Mouse (Mus musculus): Measurements from ENCODE around the gene Ntn5. TPM values are rescaled to one million over a fixed set of nuclear protein-coding genes. Genes with fewer than 3 reads are reported as not detected.

Gene Ntn5
- total RNA-seq, 2 experiments from 2014 or later, result 0.51 to 0.62 TPM

- no peak for DNase-seq
- intact Hi-C loops (cut with DNase I; ENCODE audit: low total_unique reads), result no loop called here
Measured at GRCm38 (mm10) chr7:45720413-45721233, 36.8 kb downstream of the Ntn5 start, which contains the start of gene Fam83e. Gene Fam83e, plus strand, starts transcription at chr7:45721212.

- intact Hi-C loops (cut with DNase I; ENCODE audit: low total_unique reads), result no loop called here
- DNase-seq, result no peak
Measured at GRCm38 (mm10) chr7:45721234-45721571, 37.4 kb downstream of the Ntn5 start.

- intact Hi-C loops (cut with DNase I; ENCODE audit: low total_unique reads), result no loop called here
- no peak for DNase-seq
Measured at GRCm38 (mm10) chr7:45721642-45722347, 38.0 kb downstream of the Ntn5 start.

GRCm38 (mm10) chr7:45722348-45722713 is 38.5 kb downstream of the Ntn5 start:
- DNase-seq, result no peak

GRCm38 (mm10) chr7:45723301-45723700 is 39.5 kb downstream of the Ntn5 start:
- intact Hi-C loops (cut with DNase I; ENCODE audit: low total_unique reads), result no loop called here
- no peak for DNase-seq

More at GRCm38 (mm10) chr7:45722348-45722713, 38.5 kb downstream of the Ntn5 start:
- intact Hi-C loops (cut with DNase I; ENCODE audit: low total_unique reads), result no loop called here

- intact Hi-C loops (cut with DNase I; ENCODE audit: low total_unique reads), result no loop called here
- DNase-seq, result no peak
Measured at GRCm38 (mm10) chr7:45723781-45724180, 40.0 kb downstream of the Ntn5 start.

GRCm38 (mm10) chr7:45725151-45725550 is 41.3 kb downstream of the Ntn5 start:
- DNase-seq, result no peak
- intact Hi-C loops (cut with DNase I; ENCODE audit: low total_unique reads), result no loop called here

GRCm38 (mm10) chr7:45725713-45726112 is 41.9 kb downstream of the Ntn5 start, which contains the start of gene Spaca4:
Gene Spaca4, minus strand, starts transcription at chr7:45725813.
- intact Hi-C loops (cut with DNase I; ENCODE audit: low total_unique reads), result no loop called here
- DNase-seq, result no peak

- intact Hi-C loops (cut with DNase I; ENCODE audit: low total_unique reads), result no loop called here
- DNase-seq, result no peak
Measured at GRCm38 (mm10) chr7:45726419-45726818, 42.6 kb downstream of the Ntn5 start.

- no peak for DNase-seq
- intact Hi-C loops (cut with DNase I; ENCODE audit: low total_unique reads), result no loop called here
Measured at GRCm38 (mm10) chr7:45727625-45728024, 43.8 kb downstream of the Ntn5 start.

- intact Hi-C loops (cut with DNase I; ENCODE audit: low total_unique reads), result no loop called here
- DNase-seq, result no peak
Measured at GRCm38 (mm10) chr7:45730727-45731431, 47.1 kb downstream of the Ntn5 start.

GRCm38 (mm10) chr7:45733477-45733876 is 49.7 kb downstream of the Ntn5 start:
- intact Hi-C loops (cut with DNase I; ENCODE audit: low total_unique reads), result no loop called here
- DNase-seq, result no peak

GRCm38 (mm10) chr7:45739162-45739763 is 55.4 kb downstream of the Ntn5 start:
- intact Hi-C loops (cut with DNase I; ENCODE audit: low total_unique reads), result loop anchor here (2.0 kb wide), 1 partner anchor 62 kb away; no protein-coding TSS in a partner anchor
- DNase-seq, result peak; percentile 75

GRCm38 (mm10) chr7:45739820-45740219 is 56.0 kb downstream of the Ntn5 start:
- intact Hi-C loops (cut with DNase I; ENCODE audit: low total_unique reads), result loop anchor here (2.0 kb wide), 1 partner anchor 61 kb away; no protein-coding TSS in a partner anchor
- DNase-seq, result no peak

GRCm38 (mm10) chr7:45741308-45741707 is 57.5 kb downstream of the Ntn5 start:
- DNase-seq, result no peak

GRCm38 (mm10) chr7:45741777-45742176 is 58.0 kb downstream of the Ntn5 start:
- intact Hi-C loops (cut with DNase I; ENCODE audit: low total_unique reads), result no loop called here
- no peak for DNase-seq

More at GRCm38 (mm10) chr7:45741308-45741707, 57.5 kb downstream of the Ntn5 start:
- intact Hi-C loops (cut with DNase I; ENCODE audit: low total_unique reads), result no loop called here

GRCm38 (mm10) chr7:45742338-45742737 is 58.5 kb downstream of the Ntn5 start:
- DNase-seq, result no peak
- intact Hi-C loops (cut with DNase I; ENCODE audit: low total_unique reads), result no loop called here

Measured in gastrocnemius, postnatal 14 days (tissue).